Mouse (Mus musculus): ENCODE measurements around the gene Atp10a.

DNA sequence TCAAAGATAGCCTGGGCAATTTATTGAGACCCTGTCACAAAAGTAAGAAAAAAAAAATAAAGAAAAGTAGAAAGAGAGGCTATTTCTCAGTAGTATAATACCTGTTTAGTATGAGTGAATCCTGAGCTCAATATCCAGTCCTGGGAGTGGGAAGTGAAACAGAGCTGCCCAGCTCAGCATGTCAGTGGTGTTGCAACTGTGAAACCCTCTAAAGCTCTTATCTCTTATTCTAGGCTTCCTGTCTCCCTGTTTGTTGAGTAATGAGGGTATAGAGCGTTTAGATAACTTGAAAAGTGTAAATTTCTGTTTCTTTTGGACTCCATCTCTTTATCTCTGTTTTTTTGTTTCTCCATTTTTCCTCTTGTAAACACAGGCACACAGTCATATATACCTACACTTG, 74.9 kb downstream of the Atp10a start:
- no peak for TF ChIP-seq CTCF (IDR thresholded peaks at IDR 0.05; ENCODE audit: extremely low read depth, insufficient read depth, low read length)
- TF ChIP-seq POLR2A (IDR thresholded peaks at IDR 0.05; ENCODE audit: extremely low read depth, insufficient read depth, low read length): no peak
